Mouse (Mus musculus) embryonic facial prominence, embryonic 11.5 days (tissue): ENCODE data around the gene Dock6. TPM values are rescaled to one million over a fixed set of nuclear protein-coding genes. Genes with fewer than 3 reads are reported as not detected.
"Not testable (repeated sequence)": the region's sequence is repeated elsewhere in the genome, so short reads cannot be mapped to it uniquely, and the experiment has no call there.

Source experiments
- ATAC-seq: fragments of 200-750 bp; cut with Nextera tagmentation; replicated peaks from 2 replicates; pipeline ENCODE4 v1.8.0; 2017; ENCODE audit warnings: low read depth; ENCODE audit not compliant: insufficient number of reproducible peaks, low FRiP score, low TSS enrichment
- DNase-seq: peaks from one replicate; pipeline ENCODE4 v3.0.0-alpha.2; 2015; ENCODE audit warnings: low spot score
- H3K27ac ChIP-seq: fragments of 300-500 bp; sonication (generic); replicated peaks from 2 replicates; pipeline ENCODE4 v1.5.1; 2014; ENCODE audit warnings: mild to moderate bottlenecking, low read depth, low read length, control low read depth
- H3K27me3 ChIP-seq: fragments of 300-500 bp; sonication (generic); 2 replicates; pipeline ENCODE4 v1.6.1; 2014; ENCODE audit warnings: mild to moderate bottlenecking, low read length, moderate library complexity, mixed read lengths; ENCODE audit not compliant: control insufficient read depth, insufficient read depth
- H3K36me3 ChIP-seq: fragments of 300-500 bp; sonication (generic); replicated peaks from 2 replicates; pipeline ENCODE4 v1.6.1; 2014; ENCODE audit warnings: low read depth, mild to moderate bottlenecking, low read length, moderate library complexity, mixed read lengths; ENCODE audit not compliant: control insufficient read depth, insufficient read depth
- H3K4me1 ChIP-seq: fragments of 300-500 bp; sonication (generic); 2 replicates; pipeline ENCODE4 v1.6.1; 2014; ENCODE audit warnings: low read length, mixed read lengths; ENCODE audit not compliant: control insufficient read depth, insufficient read depth
- H3K4me2 ChIP-seq: fragments of 300-500 bp; sonication (generic); 2 replicates; pipeline ENCODE4 v1.6.1; 2014; ENCODE audit warnings: low read depth, mild to moderate bottlenecking, control low read depth, low read length, moderate library complexity
- H3K4me3 ChIP-seq: fragments of 300-500 bp; sonication (generic); 2 replicates; pipeline ENCODE4 v1.5.1; 2014; ENCODE audit warnings: low read depth, low read length, control low read depth
- H3K9ac ChIP-seq: fragments of 300-500 bp; sonication (generic); replicated peaks from 2 replicates; pipeline ENCODE4 v1.6.1; 2014; ENCODE audit warnings: mild to moderate bottlenecking, control low read depth, low read length
- H3K9me3 ChIP-seq: fragments of 300-500 bp; sonication (generic); replicated peaks from 2 replicates; pipeline ENCODE4 v1.6.1; 2016; ENCODE audit warnings: mild to moderate bottlenecking, low read length, inconsistent platforms, mixed read lengths; ENCODE audit not compliant: control insufficient read depth
- whole genome bisulfite sequencing: fragments of 180-500 bp; shearing (Covaris S2); extraction: QIAGEN DNeasy Blood & Tissue Kit; methylation state at CpG from one replicate; pipeline ENCODE4 v1.1.7; 2014; 5-methylcytosine and 5-hydroxymethylcytosine counted together
- polyA plus RNA-seq: library from polyadenylated mRNA; unstranded; fragments of >200 nt; fragmentation: Nextera tagmentation; extraction: Ambion mirVana; gene quantifications from 2 replicates; pipeline ENCODE4 v1.2.1, GENCODE M21; 2014

The Dock6 gene
- polyA plus RNA-seq, result 15.6 and 17.8 TPM in 2 replicates

DNA sequence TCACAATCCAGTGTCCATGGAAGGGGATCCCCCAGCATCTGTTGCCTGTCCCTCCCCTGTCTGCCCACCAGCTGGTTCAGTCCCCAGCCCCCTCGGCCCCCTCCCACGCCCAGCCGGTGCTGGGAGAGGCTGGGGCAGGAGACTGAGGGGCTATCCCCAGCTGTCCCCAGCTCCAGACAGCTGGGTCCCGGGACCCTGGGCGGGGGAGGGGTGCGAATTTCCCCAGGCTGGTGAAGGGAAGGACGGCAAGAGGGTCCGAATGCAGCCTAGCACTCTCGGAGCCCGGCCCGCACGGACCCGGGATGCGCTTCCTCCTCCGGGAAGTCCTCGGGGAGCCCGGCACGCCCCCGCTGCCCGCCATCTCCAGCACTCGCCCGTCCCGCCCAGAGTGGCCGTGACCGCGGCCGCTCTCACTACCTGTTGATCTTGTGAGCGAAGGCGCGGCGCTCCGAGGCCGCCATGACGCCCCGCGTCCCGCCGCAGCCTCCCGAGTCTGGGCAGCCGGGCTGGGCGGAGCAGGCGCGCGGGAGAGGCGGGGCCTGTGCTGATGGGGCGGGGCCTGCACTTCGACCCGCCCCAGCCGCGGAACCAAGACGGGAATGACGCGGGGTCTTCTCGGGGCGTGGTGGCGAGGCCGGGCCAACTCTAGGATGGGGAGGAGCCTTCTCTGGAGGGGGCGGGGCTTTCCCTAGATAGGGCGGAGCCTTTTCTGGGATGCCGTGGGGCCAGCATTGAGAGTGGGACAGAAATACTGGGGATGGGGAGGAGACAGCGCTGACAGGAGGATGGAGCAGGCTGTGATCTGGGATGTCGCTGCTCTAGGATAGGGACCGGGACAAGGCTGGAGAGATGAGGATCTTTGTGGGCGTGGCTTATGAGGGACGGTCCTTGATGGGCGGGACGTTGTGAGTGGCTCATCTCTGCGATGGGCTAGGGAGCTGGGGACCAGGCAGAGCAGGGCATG, at the start of gene Dock6:
TSS of gene Dock6 (minus strand) at position 508 of the 964 bp plus-strand sequence.
- H3K9me3 ChIP-seq, result no peaks in the 10 kb centered on the region
- no peaks in the 10 kb centered on the region for H3K27me3 ChIP-seq
- peaks cover 11% of the 10 kb centered on the region; the same call in 1 of the 2 replicates for H3K4me1 ChIP-seq
- peak; percentile 93 for DNase-seq
- WGBS, result 1% methylated on average over 67 of the region's 68 CpGs
- H3K9ac ChIP-seq, result peak within 1 kb of the TSS; percentile 79
- peak within 1 kb of the TSS; percentile 74 for H3K4me3 ChIP-seq
- H3K4me2 ChIP-seq, result peak within 1 kb of the TSS; percentile 73
- 0 out of 2 replicates have a peak within 1 kb of the TSS, but pooled peaks have one; percentile 28 for H3K27ac ChIP-seq
- ATAC-seq, result peak; percentile 82
- H3K36me3 ChIP-seq, result no peaks in the 10 kb centered on the region

GRCm38 (mm10) chr9:21901223-21901820, 48.9 kb upstream of the Dock6 start:
- peak overlapping the region; percentile 47 for H3K9ac ChIP-seq
- 17% methylated on average over 10 of the region's 10 CpGs for WGBS
- no peaks in the 10 kb centered on the region for H3K36me3 ChIP-seq
- H3K27me3 ChIP-seq, result no peaks in the 10 kb centered on the region
- no peaks in the 10 kb centered on the region for H3K4me1 ChIP-seq
- DNase-seq (peak; percentile 92), ATAC-seq (peak; percentile 81)
- H3K9me3 ChIP-seq, result no peaks in the 10 kb centered on the region
- H3K27ac ChIP-seq, result no peak overlapping the region
- H3K4me3 ChIP-seq, result peak overlapping the region; percentile 35
- peak overlapping the region; percentile 44 for H3K4me2 ChIP-seq

GRCm38 (mm10) chr9:21889229-21889628, 36.8 kb upstream of the Dock6 start:
- WGBS, result 68% methylated on average over 3 of the region's 3 CpGs
- no peaks in the 10 kb centered on the region for H3K9me3 ChIP-seq
- H3K9ac ChIP-seq, result no peak overlapping the region
- no peak overlapping the region for H3K4me2 ChIP-seq
- DNase-seq, result no peak
- no peaks in the 10 kb centered on the region for H3K36me3 ChIP-seq
- H3K4me1 ChIP-seq, result no peaks in the 10 kb centered on the region
- no peak for ATAC-seq
- H3K27me3 ChIP-seq, result no peaks in the 10 kb centered on the region
- no peak overlapping the region for H3K4me3 ChIP-seq
- H3K27ac ChIP-seq, result no peak overlapping the region

GRCm38 (mm10) chr9:21876601-21877000, 24.2 kb upstream of the Dock6 start:
- no peak overlapping the region for H3K4me2 ChIP-seq
- 66% methylated on average over 3 of the region's 3 CpGs for WGBS
- no peaks in the 10 kb centered on the region for H3K36me3 ChIP-seq
- H3K4me1 ChIP-seq, result no peaks in the 10 kb centered on the region
- ATAC-seq, result no peak
- H3K9me3 ChIP-seq, result no peaks in the 10 kb centered on the region
- H3K27me3 ChIP-seq, result no peaks in the 10 kb centered on the region
- H3K9ac ChIP-seq, result no peak overlapping the region
- no peak overlapping the region for H3K4me3 ChIP-seq
- H3K27ac ChIP-seq, result no peak overlapping the region
- no peak for DNase-seq

- no peak overlapping the region for H3K4me3 ChIP-seq
- no peak overlapping the region for H3K4me2 ChIP-seq
- H3K36me3 ChIP-seq, result no peaks in the 10 kb centered on the region
- ATAC-seq, result no peak
- H3K27me3 ChIP-seq, result no peaks in the 10 kb centered on the region
- H3K27ac ChIP-seq, result no peak overlapping the region
- 69% methylated on average over 4 of the region's 4 CpGs for WGBS
- DNase-seq, result no peak
- no peak overlapping the region for H3K9ac ChIP-seq
- H3K9me3 ChIP-seq, result no peaks in the 10 kb centered on the region
- H3K4me1 ChIP-seq, result no peaks in the 10 kb centered on the region
These were observed 19.8 kb upstream of the Dock6 start for GRCm38 (mm10) chr9:21872204-21872603.

DNA sequence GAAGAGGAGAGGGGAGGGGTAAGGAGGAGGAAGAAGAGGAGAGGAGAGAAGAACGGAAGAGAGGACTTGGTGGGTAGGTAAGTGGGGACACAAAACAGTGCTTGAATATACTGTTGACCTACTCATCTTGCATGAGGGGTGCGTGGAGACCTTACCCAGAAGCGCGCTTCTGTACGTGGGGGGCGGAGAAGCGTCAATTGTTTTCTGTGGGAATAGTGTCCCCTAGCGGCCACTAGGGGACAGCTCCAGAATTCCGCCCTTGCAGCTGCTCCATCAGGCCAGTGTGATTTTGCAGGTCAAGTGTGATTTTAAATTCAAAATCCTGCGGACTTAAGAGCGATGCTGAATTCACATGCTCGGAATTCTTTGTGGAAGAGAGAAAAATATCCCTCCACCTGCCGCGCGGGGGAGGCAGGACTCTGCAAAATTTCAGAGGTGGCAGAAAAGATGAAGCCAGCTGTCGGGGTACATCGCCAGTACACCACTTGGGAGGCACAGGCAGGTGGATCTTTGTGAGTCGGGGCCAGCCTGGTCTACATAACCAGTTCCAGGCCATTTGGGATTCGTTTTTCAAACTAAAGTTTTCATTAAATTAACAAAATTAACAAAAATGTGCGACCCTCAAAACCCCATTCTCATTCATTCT, 18.6 kb upstream of the Dock6 start:
- H3K36me3 ChIP-seq, result no peaks in the 10 kb centered on the region
- no peak overlapping the region for H3K4me3 ChIP-seq
- H3K9me3 ChIP-seq, result no peaks in the 10 kb centered on the region
- H3K27ac ChIP-seq, result no peak overlapping the region
- no peaks in the 10 kb centered on the region for H3K27me3 ChIP-seq
- H3K4me1 ChIP-seq, result no peaks in the 10 kb centered on the region
- 13% methylated on average over 20 of the region's 20 CpGs for WGBS
- DNase-seq, result peak; percentile 71
- ATAC-seq, result 0 out of 2 replicates have a peak, but pooled peaks have one; percentile 46
- no peak overlapping the region; the same call in 1 of the 2 replicates for H3K4me2 ChIP-seq
- H3K9ac ChIP-seq, result no peak overlapping the region

- peak; percentile 27 for DNase-seq
- H3K9me3 ChIP-seq, H3K27ac ChIP-seq, H3K36me3 ChIP-seq, H3K4me3 ChIP-seq, H3K4me2 ChIP-seq, ATAC-seq, H3K4me1 ChIP-seq, H3K9ac ChIP-seq, H3K27me3 ChIP-seq: not testable (repeated sequence)
- 50% methylated on average over 7 of the region's 7 CpGs for WGBS
These were observed 16.9 kb upstream of the Dock6 start for GRCm38 (mm10) chr9:21869290-21869689.
